Mouse (Mus musculus): ENCODE measurements around the gene Sdhc.
"Not testable (repeated sequence)": the region's sequence is repeated elsewhere in the genome, so short reads cannot be mapped to it uniquely, and the experiment has no call there.

Gene Sdhc

DNA sequence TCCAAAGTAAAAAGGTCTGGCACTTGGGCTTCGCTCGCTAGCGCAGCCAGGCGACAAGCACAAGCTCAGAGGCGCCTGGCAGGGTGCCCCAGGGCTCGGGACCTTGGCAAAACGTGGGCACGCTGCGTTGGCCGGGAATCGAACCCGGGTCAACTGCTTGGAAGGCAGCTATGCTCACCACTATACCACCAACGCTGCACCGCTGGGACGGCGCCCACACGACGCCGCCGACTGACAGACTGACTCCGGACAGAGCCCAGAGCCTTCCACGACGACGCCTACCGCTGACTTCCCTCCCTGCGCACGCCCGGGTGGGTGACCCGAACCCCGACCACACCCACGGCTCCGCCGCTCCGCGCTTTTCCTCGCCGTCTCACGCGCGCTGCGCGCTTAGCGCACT lies 70.6 kb downstream of the Sdhc start:
- DNase-seq (ENCODE audit: low spot score in 2 of 2), result not testable (repeated sequence)

DNA sequence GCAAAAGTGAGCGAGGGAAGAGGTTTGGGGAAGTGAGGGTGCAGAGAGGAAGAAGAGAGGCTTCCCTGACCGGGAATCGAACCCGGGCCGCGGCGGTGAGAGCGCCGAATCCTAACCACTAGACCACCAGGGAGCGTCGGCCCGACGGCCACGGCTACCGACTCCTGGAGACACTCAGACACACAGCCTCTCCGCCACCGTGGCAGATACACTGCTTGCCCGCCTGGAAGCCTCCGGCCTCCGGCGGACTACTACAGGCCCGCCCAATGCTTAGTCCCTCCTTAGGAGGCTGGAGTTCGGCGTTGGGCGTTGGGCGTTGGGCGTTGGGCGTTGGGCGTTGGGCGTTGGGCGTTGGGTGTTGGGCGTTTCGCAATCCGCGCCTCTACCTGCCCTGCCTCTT lies 71.1 kb downstream of the Sdhc start:
- not testable (repeated sequence) for DNase-seq (ENCODE audit: low spot score in 2 of 2)

DNA sequence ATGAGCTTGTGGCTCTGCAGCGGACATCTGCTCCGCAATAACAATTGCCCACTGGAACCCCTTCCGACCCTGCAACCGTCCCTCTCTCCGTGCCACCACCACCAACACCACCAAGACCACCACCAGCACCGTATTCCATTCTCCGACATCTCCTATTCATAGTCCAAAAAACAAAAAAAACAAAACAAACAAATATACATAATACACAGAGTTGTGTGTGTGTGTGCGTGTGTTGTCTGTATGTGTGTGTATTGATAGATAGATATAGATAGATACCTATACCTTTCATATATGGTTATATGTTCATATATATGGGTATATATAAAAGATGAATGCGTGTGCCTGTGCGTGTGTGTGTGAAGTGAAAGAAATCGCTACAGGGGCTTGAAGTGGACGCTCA lies 72.0 kb downstream of the Sdhc start:
- DNase-seq (ENCODE audit: low spot score in 2 of 2), result not testable (repeated sequence)

DNA sequence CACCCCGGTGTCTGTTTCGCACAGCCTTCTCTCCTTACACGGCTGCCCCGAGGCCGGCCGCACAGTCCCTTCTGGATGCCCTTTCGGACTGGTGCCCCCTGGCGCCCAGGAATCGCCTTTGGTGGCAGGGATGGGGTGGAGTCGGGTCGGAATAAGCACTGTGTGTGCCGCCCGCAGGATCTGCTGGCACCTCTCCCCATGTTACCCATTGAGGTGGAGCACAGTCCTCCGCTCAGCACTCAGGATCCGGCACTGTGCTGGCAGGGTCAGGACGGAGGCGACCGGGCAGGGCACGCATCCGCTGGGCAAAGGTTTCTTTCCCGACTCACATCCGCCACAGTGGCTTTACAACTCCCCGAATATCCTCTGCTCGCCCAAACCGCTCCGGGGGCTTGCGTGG lies 72.4 kb downstream of the Sdhc start:
- peak; percentile 41 to 57 for DNase-seq (ENCODE audit: low spot score in 2 of 2)

DNA sequence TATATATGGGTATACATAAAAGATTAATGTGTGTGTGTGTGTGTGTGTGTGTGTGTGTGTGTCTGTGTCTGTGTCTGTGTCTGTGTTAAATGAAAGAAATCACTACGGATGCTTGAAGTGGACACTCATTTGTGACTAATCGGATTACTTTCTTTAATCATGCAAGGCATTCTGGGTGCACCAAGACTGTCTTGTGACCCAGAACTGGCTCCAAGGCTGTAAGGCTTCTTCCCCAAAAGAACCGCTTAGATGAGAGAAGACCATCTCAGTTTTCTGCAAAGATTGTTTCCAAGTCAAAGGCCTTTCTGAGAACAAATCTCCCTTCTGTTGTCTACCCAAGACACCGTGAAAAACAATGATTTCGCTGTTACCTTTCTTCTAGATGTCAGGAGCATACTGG lies 73.2 kb downstream of the Sdhc start:
- DNase-seq (ENCODE audit: low spot score in 2 of 2), result not testable (repeated sequence)
